Mouse (Mus musculus) forebrain, postnatal 0 days (tissue): ENCODE results near the gene Noc2l. TPM values are rescaled to one million over a fixed set of nuclear protein-coding genes. Genes with fewer than 3 reads are reported as not detected.

Experiments used
- ATAC-seq: fragments of 200-750 bp; cut with Nextera tagmentation; 2 replicates; pipeline ENCODE4 v1.8.0; 2017; ENCODE audit warnings: mild to moderate bottlenecking, moderate library complexity
- DNase-seq: peaks from one replicate; pipeline ENCODE4 v3.0.0-alpha.2; 2015
- H3K27ac ChIP-seq: fragments of 300-500 bp; sonication (generic); 2 replicates; pipeline ENCODE4 v1.5.1; 2014; ENCODE audit warnings: low read depth, mild to moderate bottlenecking, antibody characterized with exemption, low read length, moderate library complexity, mixed read lengths
- H3K27me3 ChIP-seq: fragments of 300-500 bp; sonication (generic); 2 replicates; pipeline ENCODE4 v1.6.1; 2014; ENCODE audit warnings: mild to moderate bottlenecking, low read length, mixed read lengths; ENCODE audit not compliant: insufficient read depth
- H3K36me3 ChIP-seq: fragments of 300-500 bp; sonication (generic); 2 replicates; pipeline ENCODE4 v1.6.1; 2014; ENCODE audit warnings: mild to moderate bottlenecking, moderate library complexity; ENCODE audit not compliant: insufficient read depth
- H3K4me1 ChIP-seq: fragments of 300-500 bp; sonication (generic); 2 replicates; pipeline ENCODE4 v1.6.1; 2014; ENCODE audit warnings: antibody characterized with exemption; ENCODE audit not compliant: insufficient read depth
- H3K4me2 ChIP-seq: fragments of 300-500 bp; sonication (generic); 2 replicates; pipeline ENCODE4 v1.6.1; 2014; ENCODE audit warnings: low read depth, mild to moderate bottlenecking, moderate library complexity
- H3K4me3 ChIP-seq: fragments of 300-500 bp; sonication (generic); 2 replicates; pipeline ENCODE4 v1.5.1; 2014; ENCODE audit warnings: low read depth, low read length, mixed read lengths
- H3K9ac ChIP-seq: fragments of 300-500 bp; sonication (generic); 2 replicates; pipeline ENCODE4 v1.6.1; 2014; ENCODE audit warnings: mild to moderate bottlenecking
- H3K9me3 ChIP-seq: fragments of 300-500 bp; sonication (generic); 2 replicates; pipeline ENCODE4 v1.6.1; 2016; ENCODE audit warnings: low read length
- CTCF ChIP-seq: sonication (generic); IDR thresholded peaks from 2 replicates; pipeline ENCODE4 v1.5.1; 2016; ENCODE audit warnings: antibody characterized with exemption, control low read depth, low read depth
- WGBS: fragments of 180-500 bp; shearing (Covaris S2); extraction: QIAGEN DNeasy Blood & Tissue Kit; methylation state at CpG from one replicate; pipeline ENCODE4 v1.1.7; 2014; 5-methylcytosine and 5-hydroxymethylcytosine counted together
- polyA plus RNA-seq: library from polyadenylated mRNA; unstranded; fragments of >200 nt; fragmentation: Nextera tagmentation; extraction: Ambion mirVana; gene quantifications from 2 replicates; pipeline ENCODE4 v1.2.1, GENCODE M21; 2015
- total RNA-seq: library from RNA; depleted of rRNA; stranded (reverse); fragments of >200 nt; gene quantifications from 2 replicates; pipeline ENCODE4 v1.2.3, GENCODE M21; 2014

Noc2l gene
- total and polyA plus RNA-seq, 2 experiments from 2014 or later = 52.9 to 80.7 TPM

DNA sequence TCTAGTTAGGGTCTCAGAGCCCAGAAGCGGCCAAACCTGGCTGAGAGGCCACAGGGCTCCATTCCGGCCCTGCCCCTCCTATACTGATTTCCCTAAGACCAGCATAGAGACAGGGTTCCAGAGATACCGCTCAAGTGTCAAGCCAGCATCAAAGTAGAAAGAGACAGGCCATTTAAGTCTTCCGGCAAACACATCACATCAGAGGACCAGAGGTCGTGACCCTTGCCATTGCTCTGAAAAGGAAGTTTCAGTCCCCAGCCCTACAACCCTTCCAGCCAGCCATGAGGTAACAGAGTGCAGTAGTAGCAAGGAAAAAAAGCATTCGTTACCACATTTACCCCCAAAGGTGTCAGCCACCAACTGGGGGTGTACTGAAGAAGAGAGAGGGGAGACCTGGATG, 41.5 kb upstream of the Noc2l start:
- no peaks in the 10 kb centered on the region for H3K9me3 ChIP-seq
- ATAC-seq = no peak
- H3K4me2 ChIP-seq = no peak overlapping the region
- no peak overlapping the region for H3K4me3 ChIP-seq
- no peak overlapping the region for H3K27ac ChIP-seq
- H3K4me1 ChIP-seq = peaks cover 11% of the 10 kb centered on the region
- H3K27me3 ChIP-seq = no peaks in the 10 kb centered on the region
- no peak for TF ChIP-seq CTCF
- peaks cover 25% of the 10 kb centered on the region; the same call in 1 of the 2 replicates for H3K36me3 ChIP-seq
- 45% methylated on average over 6 of the region's 6 CpGs for WGBS
- no peak for DNase-seq
- H3K9ac ChIP-seq = no peak overlapping the region

DNA sequence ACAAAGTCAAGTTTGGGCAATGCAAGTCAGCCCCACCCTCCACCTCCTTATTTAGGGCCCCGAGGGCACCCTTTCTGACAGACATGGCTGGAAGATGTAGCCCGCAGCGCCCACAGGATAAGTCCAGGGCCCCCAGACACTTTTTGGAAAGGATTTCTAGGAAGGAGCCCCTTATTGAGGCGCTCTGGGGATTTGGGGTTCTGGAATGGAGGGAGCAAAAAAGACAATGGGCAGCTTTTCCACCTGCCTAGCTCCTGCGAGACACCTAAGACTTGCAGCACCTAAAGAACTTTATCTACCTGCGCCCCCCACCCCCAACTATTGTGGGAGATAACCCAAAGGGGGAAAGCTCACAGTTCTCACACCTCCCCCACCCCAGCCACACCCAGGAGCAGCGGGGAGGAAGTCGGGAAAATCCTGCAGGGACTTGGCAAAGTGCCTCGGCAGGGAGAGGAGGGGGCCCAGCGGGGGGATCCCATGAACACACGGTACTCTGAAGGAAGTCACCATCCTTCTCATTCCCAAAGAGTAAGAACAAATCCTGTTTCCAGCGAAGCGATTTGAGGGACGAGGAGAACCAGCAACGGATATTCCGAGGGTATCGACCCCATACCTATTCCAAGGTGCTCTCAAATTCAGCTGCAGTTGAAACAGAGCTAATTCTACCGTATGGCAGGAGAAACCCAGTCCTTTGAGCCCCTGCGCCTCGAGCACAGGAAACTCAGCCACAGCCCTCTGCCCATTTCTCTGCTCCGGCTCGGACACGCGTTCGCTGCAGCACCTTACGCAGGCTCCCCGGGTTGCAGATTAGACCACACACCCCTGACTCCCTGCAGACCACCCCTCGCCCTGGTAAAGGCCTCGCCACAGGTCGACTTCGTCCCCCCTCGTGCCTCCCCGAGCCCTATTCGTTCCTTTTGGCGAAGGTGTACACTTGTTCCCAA, 39.6 kb upstream of the Noc2l start:
- DNase-seq (peak; percentile 78), ATAC-seq (no peak)
- Histone ChIP-seq H3K9ac (peak overlapping the region; percentile 69), H3K27me3 (no peaks in the 10 kb centered on the region), H3K4me1 (peaks cover 11% of the 10 kb centered on the region), H3K9me3 (no peaks in the 10 kb centered on the region), H3K4me3 (peak overlapping the region; percentile 78), H3K4me2 (peak overlapping the region; percentile 91), H3K27ac (0 out of 2 replicates have a peak overlapping the region, but pooled peaks have one; percentile 9), H3K36me3 (peaks cover 13% of the 10 kb centered on the region; the same call in 1 of the 2 replicates)
- no peak for TF ChIP-seq CTCF
- 2% methylated on average over 35 of the region's 35 CpGs for WGBS

DNA sequence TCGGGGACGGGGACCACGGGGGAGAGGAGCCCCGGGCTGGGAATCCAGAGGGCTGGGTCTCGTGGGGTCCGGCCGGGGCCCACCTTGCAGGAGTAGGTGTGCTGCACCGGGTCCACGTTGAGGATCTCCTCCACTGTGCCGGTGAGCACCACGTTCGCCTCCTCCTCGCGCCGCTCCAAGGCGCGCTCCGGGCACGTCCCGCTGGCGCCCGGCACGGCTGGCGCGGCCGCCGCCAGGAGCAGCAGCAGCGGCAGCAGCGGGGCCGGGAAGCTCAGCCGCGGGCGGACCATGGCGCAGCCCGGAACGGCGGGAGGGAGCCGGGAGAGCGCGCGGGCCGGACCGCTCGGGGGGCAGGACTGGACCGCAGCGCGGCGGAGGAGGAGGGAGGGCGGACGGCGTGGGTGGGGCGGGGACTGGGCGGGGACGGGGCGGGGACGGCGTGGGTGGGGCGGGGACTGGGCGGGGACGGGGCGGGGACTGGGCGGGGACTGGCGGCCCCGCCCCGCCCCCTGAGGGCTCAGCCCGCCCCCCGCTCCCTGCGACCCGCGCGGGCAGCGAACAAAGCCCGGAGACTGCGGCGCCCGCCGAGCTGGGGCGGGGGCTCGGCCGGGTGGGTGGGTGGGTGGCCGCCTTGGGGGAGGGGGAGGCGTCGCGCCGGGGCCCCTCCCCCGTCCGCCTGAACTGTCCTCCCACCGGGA, 38.5 kb upstream of the Noc2l start, which contains the start of gene Agrn:
Gene Agrn, minus strand, starts transcription at position 358 of the 698 bp plus-strand sequence.
- peak within 1 kb of the TSS; percentile 80 for H3K27ac ChIP-seq
- peak within 1 kb of the TSS; percentile 69 for H3K9ac ChIP-seq
- H3K4me2 ChIP-seq = peak within 1 kb of the TSS; percentile 91
- peaks cover 11% of the 10 kb centered on the region for H3K4me1 ChIP-seq
- 0 out of 2 replicates have a peak, but pooled peaks cover 3% of the 10 kb centered on the region for H3K36me3 ChIP-seq
- H3K27me3 ChIP-seq = no peaks in the 10 kb centered on the region
- WGBS = under 1% methylated on average over 47 of the region's 88 CpGs
- ATAC-seq (peak; percentile 81), DNase-seq (no peak)
- H3K4me3 ChIP-seq = peak within 1 kb of the TSS; percentile 78
- H3K9me3 ChIP-seq = no peaks in the 10 kb centered on the region
- no peak for TF ChIP-seq CTCF

DNA sequence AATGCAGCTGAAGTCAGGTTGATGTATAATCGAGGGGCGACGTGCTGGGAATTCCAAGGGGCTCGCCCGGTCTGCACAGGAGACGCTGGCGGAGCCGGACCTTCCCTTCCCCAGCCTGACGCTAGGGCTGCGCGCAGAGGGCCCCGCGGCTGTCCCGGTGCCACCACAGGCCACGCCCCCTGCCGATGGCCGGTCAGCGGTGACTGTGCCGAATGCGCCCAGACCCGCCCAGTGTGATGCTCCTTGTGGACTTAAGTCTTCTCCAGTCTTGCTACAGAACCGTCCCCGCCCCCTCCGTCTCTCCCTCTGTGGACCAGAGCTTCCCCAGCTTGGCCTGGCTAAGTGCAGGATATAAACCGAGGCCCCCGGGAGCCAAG, 38.0 kb upstream of the Noc2l start:
- peak; percentile 88 for ATAC-seq
- no peaks in the 10 kb centered on the region for H3K27me3 ChIP-seq
- DNase-seq = peak; percentile 86
- H3K9ac ChIP-seq = peak overlapping the region; percentile 69
- peak overlapping the region; percentile 80 for H3K27ac ChIP-seq
- peak; percentile 59; the same call in 1 of the 2 replicates for TF ChIP-seq CTCF
- peak overlapping the region; percentile 91 for H3K4me2 ChIP-seq
- H3K36me3 ChIP-seq = no peaks in the 10 kb centered on the region
- peak overlapping the region; percentile 78 for H3K4me3 ChIP-seq
- peaks cover 14% of the 10 kb centered on the region for H3K4me1 ChIP-seq
- no peaks in the 10 kb centered on the region for H3K9me3 ChIP-seq
- 1% methylated on average over 26 of the region's 26 CpGs for WGBS

DNA sequence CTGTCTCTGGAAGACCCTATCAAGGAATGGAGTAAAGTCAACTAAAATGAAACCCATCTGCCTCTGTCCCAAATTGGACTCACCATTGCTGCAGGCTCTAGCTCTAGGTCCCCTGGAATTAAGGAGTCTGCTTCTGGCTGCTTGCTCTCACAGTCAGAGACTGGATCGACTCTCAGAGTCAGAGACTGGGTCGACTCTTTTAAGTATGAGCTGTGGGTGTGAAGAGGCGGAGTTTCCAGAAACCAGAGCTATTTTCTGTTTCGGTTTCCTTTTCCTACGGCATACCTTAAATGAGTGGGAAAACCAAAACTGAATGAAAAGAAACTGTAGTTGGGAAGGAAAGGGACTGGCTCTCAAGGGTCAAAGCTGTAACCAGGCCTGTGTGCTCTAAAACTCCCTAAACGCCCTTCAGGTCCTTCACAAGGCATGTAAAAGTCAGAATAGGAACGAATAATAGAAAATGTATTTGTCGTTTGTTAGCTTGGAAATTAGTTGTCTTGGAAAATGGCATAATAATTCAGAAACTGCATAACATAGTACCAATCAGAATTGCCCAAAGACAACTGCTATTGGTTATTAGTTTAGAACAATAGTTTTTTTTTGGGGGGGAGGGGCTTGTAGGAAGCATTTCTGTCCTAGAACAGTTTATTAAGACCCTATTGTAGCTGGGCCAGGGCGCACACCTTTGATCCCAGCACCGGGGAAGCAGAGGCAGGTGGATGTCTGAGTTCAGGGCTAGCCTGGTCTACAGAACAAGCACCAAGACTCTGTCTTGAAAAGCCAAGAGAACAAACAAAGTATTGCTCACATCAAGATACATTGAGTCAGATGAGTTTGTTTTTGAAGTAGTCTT, 35.0 kb upstream of the Noc2l start, which contains the start of gene Isg15:
Gene Isg15, minus strand, starts transcription at position 196 of the 853 bp plus-strand sequence.
- no peaks in the 10 kb centered on the region for H3K36me3 ChIP-seq
- H3K9ac ChIP-seq = no peak within 1 kb of the TSS
- H3K27ac ChIP-seq = no peak within 1 kb of the TSS
- H3K9me3 ChIP-seq = no peaks in the 10 kb centered on the region
- ATAC-seq (no peak), DNase-seq (no peak)
- no peaks in the 10 kb centered on the region for H3K27me3 ChIP-seq
- no peak within 1 kb of the TSS for H3K4me2 ChIP-seq
- WGBS = 64% methylated on average over 10 of the region's 10 CpGs
- no peak within 1 kb of the TSS for H3K4me3 ChIP-seq
- peaks cover 16% of the 10 kb centered on the region for H3K4me1 ChIP-seq
- no peak for TF ChIP-seq CTCF

DNA sequence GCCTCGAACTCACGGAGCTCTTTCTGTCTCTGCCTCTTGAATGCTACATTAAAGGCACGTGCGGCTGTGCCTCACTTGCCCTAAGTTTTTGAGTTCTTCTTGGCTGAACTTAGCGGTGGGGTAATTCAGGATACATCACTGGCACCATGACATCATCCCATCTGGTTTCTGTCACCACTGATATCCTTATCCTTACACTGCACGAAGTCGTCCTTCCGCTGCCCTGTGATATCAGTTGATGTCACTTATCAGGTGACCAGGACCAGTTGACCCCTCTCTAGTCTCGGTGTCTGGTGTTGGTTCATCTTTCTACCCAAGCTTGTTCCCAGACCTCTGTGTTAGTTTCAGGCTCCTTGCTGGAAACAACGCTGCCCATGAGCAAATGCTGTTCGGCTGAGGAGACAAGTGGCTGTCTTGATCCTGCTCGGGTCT, 33.3 kb upstream of the Noc2l start:
- Histone ChIP-seq H3K9ac (0 out of 2 replicates have a peak overlapping the region, but pooled peaks have one; percentile 53), H3K36me3 (no peaks in the 10 kb centered on the region), H3K4me1 (peaks cover 13% of the 10 kb centered on the region; the same call in 1 of the 2 replicates), H3K27me3 (no peaks in the 10 kb centered on the region), H3K4me3 (peak overlapping the region; percentile 58), H3K4me2 (peak overlapping the region; percentile 95), H3K9me3 (no peaks in the 10 kb centered on the region), H3K27ac (peak overlapping the region; percentile 57; the same call in 1 of the 2 replicates)
- no peak for TF ChIP-seq CTCF
- DNase-seq (no peak), ATAC-seq (no peak)
- WGBS = 44% methylated on average over 12 of the region's 12 CpGs
